Mouse (Mus musculus): ENCODE data around the gene Cypt4. TPM values are rescaled to one million over a fixed set of nuclear protein-coding genes. Genes with fewer than 3 reads are reported as not detected.
"Not testable (repeated sequence)": the region's sequence is repeated elsewhere in the genome, so short reads cannot be mapped to it uniquely, and the experiment has no call there.

Cypt4 gene
- not detected in 2 replicates for polyA plus RNA-seq (2012; rRNA removed)

DNA sequence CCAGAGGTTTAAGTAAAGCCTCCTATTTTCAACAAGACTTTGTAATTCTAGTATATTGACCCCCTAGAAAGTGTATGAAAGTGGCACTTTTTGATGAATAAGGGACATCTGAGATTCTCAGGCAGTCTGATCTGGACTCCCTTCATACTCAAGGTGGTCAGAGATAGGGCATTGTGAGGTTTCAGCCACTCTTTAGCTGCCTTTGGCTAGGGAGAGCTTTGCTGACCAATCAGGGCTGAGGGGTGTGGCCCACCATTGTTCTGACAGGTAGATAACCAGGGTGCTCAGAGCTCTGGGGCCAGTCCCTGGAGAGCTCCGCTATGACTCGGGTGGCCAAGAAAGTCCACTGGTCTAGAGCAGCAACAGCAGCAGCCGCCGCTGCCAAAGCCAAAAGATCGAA, at the start of gene Cypt4:
TSS of gene Cypt4 (plus strand) at position 301 of the 400 bp plus-strand sequence.
- 86% methylated on average over 5 of the region's 5 CpGs for WGBS
- Histone ChIP-seq H3K36me3 (ENCODE audit: control insufficient read depth, insufficient read depth, low read length) (no peaks in the 10 kb centered on the region), H3K27me3 (ENCODE audit: control insufficient read depth, insufficient read depth, low read length) (no peaks in the 10 kb centered on the region), H3K27ac (ENCODE audit: insufficient read depth, low read length) (no peak within 1 kb of the TSS), H3K4me3 (ENCODE audit: extremely low read depth, insufficient read depth, insufficient read length) (no peak within 1 kb of the TSS), H3K4me1 (ENCODE audit: control insufficient read depth, insufficient read depth, insufficient read length) (no peaks in the 10 kb centered on the region)
- TF ChIP-seq POLR2A (IDR thresholded peaks at IDR 0.05; ENCODE audit: low read depth, low read length) (no peak), CTCF (IDR thresholded peaks at IDR 0.05; ENCODE audit: extremely low read depth, insufficient read depth, insufficient read length, insufficient replicate concordance) (no peak)
- no peak for DNase-seq (ENCODE audit: low read depth in 1 of 2, low spot score in 2 of 2)

DNA sequence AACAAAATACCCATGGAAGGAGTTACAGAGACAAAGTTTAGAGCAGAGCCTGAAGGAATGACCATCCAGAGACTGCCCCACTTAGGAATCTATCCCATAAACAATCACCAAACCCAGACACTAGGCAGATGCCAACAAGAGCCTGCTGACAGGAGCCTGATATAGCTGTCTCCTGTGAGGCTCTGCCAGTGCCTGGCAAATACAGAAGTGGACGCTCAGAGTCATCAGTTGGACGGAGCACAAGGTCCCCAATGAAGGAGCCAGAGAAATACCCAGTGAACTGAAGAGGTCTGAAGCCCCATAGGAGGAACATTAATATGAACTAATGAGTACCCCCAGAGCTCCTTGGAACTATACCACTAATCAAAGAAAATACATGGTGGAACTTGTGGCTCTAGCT, 12.3 kb downstream of the Cypt4 start:
- not testable (repeated sequence) for H3K36me3 ChIP-seq (ENCODE audit: control insufficient read depth, insufficient read depth, low read length); DNase-seq (ENCODE audit: low read depth in 1 of 2, low spot score in 2 of 2); H3K4me3 ChIP-seq (ENCODE audit: extremely low read depth, insufficient read depth, insufficient read length); H3K4me1 ChIP-seq (ENCODE audit: control insufficient read depth, insufficient read depth, insufficient read length); H3K27ac ChIP-seq (ENCODE audit: insufficient read depth, low read length); H3K27me3 ChIP-seq (ENCODE audit: control insufficient read depth, insufficient read depth, low read length)
- 86% methylated on average over 2 of the region's 2 CpGs for WGBS

Other genes with a start within 250 kb of the Cypt4 start
- gene Dpy19l1, start 122.1 kb upstream of the Cypt4 start, polyA plus RNA-seq (2012; rRNA removed): 12.1 TPM in 2 replicates
- not detected in 2 replicates for gene Dpy19l2, start 71.1 kb downstream of the Cypt4 start, polyA plus RNA-seq (2012; rRNA removed)
- gene Tbx20, start 149.1 kb downstream of the Cypt4 start, polyA plus RNA-seq (2012; rRNA removed): not detected in 2 replicates

All from spleen, adult 2 months (tissue).